Mouse (Mus musculus): ENCODE measurements around the gene Srgap1. TPM values are rescaled to one million over a fixed set of nuclear protein-coding genes. Genes with fewer than 3 reads are reported as not detected.

Srgap1 gene
- polyA plus RNA-seq, 1 experiment: 67.1 TPM

DNA sequence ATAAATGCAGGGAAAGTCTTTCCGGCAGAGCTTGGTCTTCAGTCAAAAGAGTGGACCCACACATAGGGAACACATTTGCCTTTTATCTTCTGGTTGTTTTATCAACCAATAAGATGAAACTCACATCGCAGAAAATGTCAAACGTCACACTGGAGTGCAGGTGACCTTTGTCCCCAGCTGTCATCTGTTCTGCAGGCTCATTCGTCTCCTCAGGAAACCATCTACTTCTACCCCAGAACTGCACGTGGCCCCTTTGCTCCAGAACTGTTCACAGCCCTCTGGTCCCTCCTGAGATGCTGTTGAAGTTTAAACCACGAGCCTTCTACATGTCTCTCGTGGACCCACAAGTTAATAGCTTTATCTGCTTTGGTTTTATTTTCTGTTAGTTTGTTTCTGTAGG lies 168.3 kb downstream of the Srgap1 start:
- DNase-seq (ENCODE audit: low read depth): no peak
- TF ChIP-seq POLR2A (IDR thresholded peaks at IDR 0.05; ENCODE audit: borderline replicate concordance, extremely low read depth, insufficient read depth, insufficient read length, poor library complexity, severe bottlenecking) (no peak), CTCF (IDR thresholded peaks at IDR 0.05; ENCODE audit: borderline replicate concordance, extremely low read depth, insufficient read depth, insufficient read length) (no peak)

DNA sequence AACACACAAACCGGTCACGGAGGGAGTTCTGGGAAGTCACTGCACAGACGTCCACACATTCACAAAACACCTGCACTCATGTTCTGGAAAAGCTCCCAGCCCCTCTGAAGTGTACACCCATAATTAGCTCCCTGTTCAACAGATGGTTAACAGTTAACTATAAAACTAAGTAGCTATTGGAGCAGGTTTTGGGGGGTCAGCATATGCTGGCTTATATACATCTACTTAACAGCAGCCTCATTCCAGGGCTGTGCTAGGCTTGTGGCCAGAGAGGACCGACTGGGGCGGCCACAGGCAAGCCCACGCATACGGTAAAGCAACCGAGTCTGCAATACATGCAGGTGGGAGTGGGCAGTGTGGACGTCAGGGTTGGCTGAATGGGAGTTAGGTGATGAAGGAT lies 169.2 kb downstream of the Srgap1 start:
- no peak for DNase-seq (ENCODE audit: low read depth)
- no peak for TF ChIP-seq CTCF (IDR thresholded peaks at IDR 0.05; ENCODE audit: borderline replicate concordance, extremely low read depth, insufficient read depth, insufficient read length)
- no peak for TF ChIP-seq POLR2A (IDR thresholded peaks at IDR 0.05; ENCODE audit: borderline replicate concordance, extremely low read depth, insufficient read depth, insufficient read length, poor library complexity, severe bottlenecking)

- DNase-seq (ENCODE audit: low read depth): no peak
Measured at GRCm38 (mm10) chr10:121873063-121873489, 174.0 kb downstream of the Srgap1 start.

DNA sequence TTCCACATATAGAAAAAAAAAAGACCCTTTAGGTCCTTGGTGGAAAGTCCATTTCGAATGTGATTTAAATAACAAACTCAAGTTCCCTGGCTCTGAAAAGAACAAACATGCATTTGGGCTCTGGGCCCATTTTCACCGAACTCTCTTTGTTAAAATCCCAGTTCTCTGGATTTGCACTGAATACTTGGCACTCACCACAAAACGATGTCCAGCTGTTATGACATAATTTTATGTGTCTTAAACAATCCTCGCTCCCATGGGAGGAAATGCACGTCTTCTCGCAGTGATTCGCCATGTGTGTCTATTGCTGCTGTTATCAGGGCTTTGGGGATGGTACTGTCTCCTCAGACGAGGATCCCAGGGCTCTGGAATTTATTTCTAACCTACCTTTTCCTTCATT lies 177.2 kb downstream of the Srgap1 start:
- peak; percentile 51 for DNase-seq (ENCODE audit: low read depth)
- TF ChIP-seq POLR2A (IDR thresholded peaks at IDR 0.05; ENCODE audit: borderline replicate concordance, extremely low read depth, insufficient read depth, insufficient read length, poor library complexity, severe bottlenecking) (no peak), CTCF (IDR thresholded peaks at IDR 0.05; ENCODE audit: borderline replicate concordance, extremely low read depth, insufficient read depth, insufficient read length) (no peak)

More at GRCm38 (mm10) chr10:121873063-121873489, 174.0 kb downstream of the Srgap1 start:
- TF ChIP-seq POLR2A (IDR thresholded peaks at IDR 0.05; ENCODE audit: borderline replicate concordance, extremely low read depth, insufficient read depth, insufficient read length, poor library complexity, severe bottlenecking) (no peak), CTCF (IDR thresholded peaks at IDR 0.05; ENCODE audit: borderline replicate concordance, extremely low read depth, insufficient read depth, insufficient read length) (no peak)

GRCm38 (mm10) chr10:121868255-121868654 lies 178.9 kb downstream of the Srgap1 start:
- TF ChIP-seq POLR2A (IDR thresholded peaks at IDR 0.05; ENCODE audit: borderline replicate concordance, extremely low read depth, insufficient read depth, insufficient read length, poor library complexity, severe bottlenecking) (no peak), CTCF (IDR thresholded peaks at IDR 0.05; ENCODE audit: borderline replicate concordance, extremely low read depth, insufficient read depth, insufficient read length) (no peak)
- DNase-seq (ENCODE audit: low read depth): no peak

- no peak for TF ChIP-seq POLR2A (IDR thresholded peaks at IDR 0.05; ENCODE audit: borderline replicate concordance, extremely low read depth, insufficient read depth, insufficient read length, poor library complexity, severe bottlenecking)
- TF ChIP-seq CTCF (IDR thresholded peaks at IDR 0.05; ENCODE audit: borderline replicate concordance, extremely low read depth, insufficient read depth, insufficient read length): no peak
- no peak for DNase-seq (ENCODE audit: low read depth)
Measured at GRCm38 (mm10) chr10:121865503-121866239, 181.4 kb downstream of the Srgap1 start.

- TF ChIP-seq POLR2A (IDR thresholded peaks at IDR 0.05; ENCODE audit: borderline replicate concordance, extremely low read depth, insufficient read depth, insufficient read length, poor library complexity, severe bottlenecking) (no peak), CTCF (IDR thresholded peaks at IDR 0.05; ENCODE audit: borderline replicate concordance, extremely low read depth, insufficient read depth, insufficient read length) (no peak)
- no peak for DNase-seq (ENCODE audit: low read depth)
Measured at GRCm38 (mm10) chr10:121860924-121861323, 186.2 kb downstream of the Srgap1 start.

GRCm38 (mm10) chr10:121859803-121860571 lies 187.1 kb downstream of the Srgap1 start:
- DNase-seq (ENCODE audit: low read depth): peak; percentile 42
- no peak for TF ChIP-seq POLR2A (IDR thresholded peaks at IDR 0.05; ENCODE audit: borderline replicate concordance, extremely low read depth, insufficient read depth, insufficient read length, poor library complexity, severe bottlenecking)
- TF ChIP-seq CTCF (IDR thresholded peaks at IDR 0.05; ENCODE audit: borderline replicate concordance, extremely low read depth, insufficient read depth, insufficient read length): no peak

DNA sequence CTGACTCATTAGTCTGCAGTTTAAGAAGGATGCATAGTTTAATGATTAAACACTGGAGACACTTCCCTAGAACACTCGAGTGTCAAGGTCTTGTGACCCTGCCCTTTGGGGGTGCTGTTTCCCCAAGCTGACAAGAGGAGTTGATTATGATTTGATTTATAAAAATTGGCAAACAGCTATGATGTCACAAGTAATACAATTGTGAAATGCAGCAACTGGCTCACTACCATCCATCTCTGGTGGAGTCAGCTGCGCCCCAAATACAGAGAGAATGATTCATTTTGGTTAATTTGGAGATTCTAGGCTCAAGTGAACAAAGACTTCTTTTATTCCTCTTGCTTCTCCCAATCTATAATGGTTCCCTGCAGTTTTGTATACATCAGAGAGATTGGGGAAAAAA lies 188.2 kb downstream of the Srgap1 start:
- no peak for DNase-seq (ENCODE audit: low read depth)
- no peak for TF ChIP-seq CTCF (IDR thresholded peaks at IDR 0.05; ENCODE audit: borderline replicate concordance, extremely low read depth, insufficient read depth, insufficient read length)
- no peak for TF ChIP-seq POLR2A (IDR thresholded peaks at IDR 0.05; ENCODE audit: borderline replicate concordance, extremely low read depth, insufficient read depth, insufficient read length, poor library complexity, severe bottlenecking)

DNA sequence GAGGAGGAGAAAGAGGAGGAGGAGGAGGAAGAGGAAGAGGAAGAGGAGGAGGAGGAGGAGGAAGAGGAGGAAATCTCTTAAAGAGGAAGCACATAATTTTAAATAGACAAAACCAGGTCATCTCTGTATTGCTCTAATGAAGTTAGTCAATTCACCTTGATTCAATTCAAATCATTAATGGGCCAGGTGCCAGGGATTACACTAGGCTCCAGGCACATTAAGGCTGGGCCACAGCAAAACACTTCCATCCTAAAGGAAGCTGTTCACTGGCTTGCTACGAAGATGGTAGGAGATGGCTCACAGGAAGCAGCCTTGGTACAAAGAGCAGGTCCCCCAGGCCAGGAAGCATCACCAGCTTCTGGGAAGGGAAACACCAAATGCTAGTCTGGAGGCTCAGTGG lies 189.0 kb downstream of the Srgap1 start:
- no peak for DNase-seq (ENCODE audit: low read depth)
- TF ChIP-seq CTCF (IDR thresholded peaks at IDR 0.05; ENCODE audit: borderline replicate concordance, extremely low read depth, insufficient read depth, insufficient read length) (no peak), POLR2A (IDR thresholded peaks at IDR 0.05; ENCODE audit: borderline replicate concordance, extremely low read depth, insufficient read depth, insufficient read length, poor library complexity, severe bottlenecking) (no peak)

- no peak for DNase-seq (ENCODE audit: low read depth)
- TF ChIP-seq POLR2A (IDR thresholded peaks at IDR 0.05; ENCODE audit: borderline replicate concordance, extremely low read depth, insufficient read depth, insufficient read length, poor library complexity, severe bottlenecking): no peak
- peak; percentile 19; the same call in 1 of the 2 replicates for TF ChIP-seq CTCF (IDR thresholded peaks at IDR 0.05; ENCODE audit: borderline replicate concordance, extremely low read depth, insufficient read depth, insufficient read length)
Measured at GRCm38 (mm10) chr10:121855863-121856446, 191.2 kb downstream of the Srgap1 start.

Data from brain, embryonic 14.5 days (tissue).